ENCODE assay signal across 9 mouse cellular contexts in the genomic region with DNA sequence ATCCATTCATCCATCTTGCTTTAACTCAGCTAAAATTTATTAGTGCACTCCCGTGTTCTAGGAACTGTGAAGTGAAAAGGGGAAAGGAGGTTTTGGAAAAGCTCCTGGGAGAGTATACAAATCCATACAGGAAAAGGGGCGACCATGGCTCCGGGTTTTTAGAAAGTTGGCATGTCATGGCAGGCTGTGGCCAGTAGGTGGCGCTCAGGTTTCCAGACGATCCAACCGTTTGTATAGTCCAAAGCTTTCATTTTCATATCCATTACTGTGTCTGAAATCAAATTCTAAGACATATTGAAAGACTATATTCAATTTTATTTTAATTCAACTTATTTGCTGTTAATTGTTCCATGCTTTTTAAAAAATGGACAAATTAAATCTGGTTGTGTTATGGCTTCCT. TPM values are rescaled to one million over a fixed set of nuclear protein-coding genes. Genes with fewer than 3 reads are reported as not detected.
DNase-seq lines count a peak whose midpoint lies in the region; ATAC-seq and TF ChIP-seq lines count a peak whose summit lies in the region.
"Had no signal": no experiment of that assay in that cellular context is flagged by ENCODE, and none has a peak within 500 bp of the region (broad histone marks: within the 10 kb centered on the region; RNA-seq: fewer than 3 reads in every experiment).

No protein-coding gene starts in this region.

- no peak overlapping the region for H3K9ac ChIP-seq in hindbrain, embryonic 16.5 days (ENCODE audit: low read depth, low read length)
- H3K9ac ChIP-seq in midbrain, postnatal 0 days (replicated peaks; ENCODE audit: low read length, poor library complexity, severe bottlenecking): no peak overlapping the region
- H3K9ac ChIP-seq: limb, embryonic 13.5 days had no signal

- no peak overlapping the region for H3K4me3 ChIP-seq in heart, embryonic 10.5 days
- no peak overlapping the region for H3K4me3 ChIP-seq in hindbrain, embryonic 16.5 days (ENCODE audit: low read length)
- no peak overlapping the region for H3K4me3 ChIP-seq in left cerebral cortex, adult 2 months
- no peak overlapping the region for H3K4me3 ChIP-seq in midbrain, postnatal 0 days (ENCODE audit: low read depth, low read length)
- H3K4me3 ChIP-seq: limb, embryonic 13.5 days had no signal

- WGBS in heart, embryonic 10.5 days: 3% methylated on average over 6 of the region's 6 CpGs
- 2% methylated on average over 6 of the region's 6 CpGs for WGBS in hindbrain, embryonic 16.5 days
- 3% methylated on average over 6 of the region's 6 CpGs for WGBS in midbrain, postnatal 0 days

- no peaks in the 10 kb centered on the region for H3K36me3 ChIP-seq in heart, embryonic 10.5 days
- H3K36me3 ChIP-seq in hindbrain, embryonic 16.5 days (ENCODE audit: control insufficient read depth, insufficient read depth, low read length): no peaks in the 10 kb centered on the region
- no peaks in the 10 kb centered on the region for H3K36me3 ChIP-seq in midbrain, postnatal 0 days (ENCODE audit: insufficient read depth, low read length)
- H3K36me3 ChIP-seq: limb, embryonic 13.5 days had no signal

- H3K4me2 ChIP-seq in hindbrain, embryonic 16.5 days (ENCODE audit: low read length): no peak overlapping the region
- H3K4me2 ChIP-seq in midbrain, postnatal 0 days (ENCODE audit: low read depth, low read length, poor library complexity, severe bottlenecking): no peak overlapping the region
- H3K4me2 ChIP-seq: limb, embryonic 13.5 days had no signal

- ATAC-seq in hindbrain, embryonic 16.5 days: 0 out of 2 replicates have a peak, but pooled peaks have one; percentile 31
- no peak for ATAC-seq in midbrain, postnatal 0 days (ENCODE audit: low FRiP score)

- H3K9me3 ChIP-seq in heart, embryonic 10.5 days: no peaks in the 10 kb centered on the region
- no peaks in the 10 kb centered on the region for H3K9me3 ChIP-seq in hindbrain, embryonic 16.5 days (ENCODE audit: control insufficient read depth, low read length)
- no peaks in the 10 kb centered on the region for H3K9me3 ChIP-seq in midbrain, postnatal 0 days (ENCODE audit: low read length)
- H3K9me3 ChIP-seq: limb, embryonic 13.5 days had no signal

- peak; percentile 97 for TF ChIP-seq CTCF in left cerebral cortex, adult 2 months (IDR thresholded peaks at IDR 0.05)
- peak; percentile 92 for TF ChIP-seq CTCF in midbrain, postnatal 0 days (IDR thresholded peaks at IDR 0.05)

- peak overlapping the region; percentile 87; the same call in 1 of the 2 replicates for H3K27ac ChIP-seq in heart, embryonic 10.5 days
- no peak overlapping the region for H3K27ac ChIP-seq in hindbrain, embryonic 16.5 days (ENCODE audit: low read depth, low read length)
- no peak overlapping the region for H3K27ac ChIP-seq in left cerebral cortex, adult 2 months
- no peak overlapping the region for H3K27ac ChIP-seq in midbrain, postnatal 0 days (ENCODE audit: low read depth, low read length)
- H3K27ac ChIP-seq: limb, embryonic 13.5 days had no signal

- H3K4me1 ChIP-seq in heart, embryonic 10.5 days: peaks cover 59% of the 10 kb centered on the region
- H3K4me1 ChIP-seq in hindbrain, embryonic 16.5 days (ENCODE audit: control insufficient read depth, insufficient read depth, low read depth, low read length): peaks cover 9% of the 10 kb centered on the region
- no peaks in the 10 kb centered on the region for H3K4me1 ChIP-seq in midbrain, postnatal 0 days (ENCODE audit: insufficient read depth, low read length)

- DNase-seq in heart, embryonic 10.5 days (ENCODE audit: low spot score): no peak
- DNase-seq in heart, postnatal 25 days (ENCODE audit: low spot score): no peak
- DNase-seq in adrenal gland, postnatal 10 days: peak; percentile 81
- peak; percentile 62 for DNase-seq in embryo, embryonic 9.5 days (ENCODE audit: extremely low spot score)
- DNase-seq in left cerebral cortex, adult 2 months (ENCODE audit: extremely low spot score in 1 of 2, low spot score in 2 of 2): peak; percentile 71 to 81
- DNase-seq in midbrain, postnatal 0 days (ENCODE audit: low spot score): peak; percentile 76
- DNase-seq in spleen, postnatal 4 days (ENCODE audit: low spot score in 2 of 2): peak; percentile 62 to 88

- intact Hi-C loops in heart, postnatal 25 days (cut with DNase I): loop anchor here (1.0 to 5.0 kb wide), 3 partner anchors 173 to 378 kb away; no protein-coding TSS in a partner anchor
- intact Hi-C loops in left cerebral cortex, adult 2 months (cut with DNase I): loop anchor here (1.0 to 5.0 kb wide), 2 partner anchors 33 to 227 kb away; no protein-coding TSS in a partner anchor

- no peaks in the 10 kb centered on the region for H3K27me3 ChIP-seq in heart, embryonic 10.5 days (ENCODE audit: insufficient read depth, poor library complexity, severe bottlenecking)
- 0 out of 2 replicates have a peak, but pooled peaks cover 3% of the 10 kb centered on the region for H3K27me3 ChIP-seq in hindbrain, embryonic 16.5 days (replicated peaks; ENCODE audit: control insufficient read depth, insufficient read depth, low read length)
- peaks cover 13% of the 10 kb centered on the region; the same call in 1 of the 2 replicates for H3K27me3 ChIP-seq in midbrain, postnatal 0 days (ENCODE audit: insufficient read depth, low read length)

RNA-seq across cellular contexts. Expression of gene E2f8, which starts 12.8 kb away (rescaled TPM):
- polyA plus RNA-seq in heart, embryonic 10.5 days (2016; fragmentation: Nextera tagmentation; extraction: Ambion mirVana): 21.9 and 25.4 TPM in 2 replicates
- under 1 TPM; 0.75 to 0.87 TPM for total RNA-seq in heart, postnatal 25 days (2021)
- 10 to 100 TPM in 1 of 2 experiments, 1 to 10 TPM in 1; 8.4 to 10.1 TPM for total RNA-seq in adrenal gland, postnatal 10 days (2021)
- 2.5 and 3.7 TPM in 2 replicates for polyA plus RNA-seq in hindbrain, embryonic 16.5 days (2015; fragmentation: Nextera tagmentation; extraction: Ambion mirVana)
- total RNA-seq in left cerebral cortex, adult 2 months (2021): under 1 TPM; 0.09 to 0.23 TPM
- 1.0 and 1.8 TPM in 2 replicates for total RNA-seq in midbrain, postnatal 0 days (2014; rRNA removed)
- 0.53 and 0.70 TPM in 2 replicates for polyA plus RNA-seq in midbrain, postnatal 0 days (2015; fragmentation: Nextera tagmentation; extraction: Ambion mirVana)

RNA-seq across cellular contexts. Expression of gene Nav2, which starts 14.4 kb away (rescaled TPM):
- 23.3 and 27.7 TPM in 2 replicates for polyA plus RNA-seq in heart, embryonic 10.5 days (2016; fragmentation: Nextera tagmentation; extraction: Ambion mirVana)
- total RNA-seq in heart, postnatal 25 days (2021): 10 to 100 TPM; 53.0 to 60.1 TPM
- 10 to 100 TPM; 12.2 to 25.6 TPM for total RNA-seq in adrenal gland, postnatal 10 days (2021)
- 23.0 and 27.9 TPM in 2 replicates for polyA plus RNA-seq in hindbrain, embryonic 16.5 days (2015; fragmentation: Nextera tagmentation; extraction: Ambion mirVana)
- 100 to 1,000 TPM; 102 to 119 TPM for total RNA-seq in left cerebral cortex, adult 2 months (2021)
- 53.8 and 67.5 TPM in 2 replicates for total RNA-seq in midbrain, postnatal 0 days (2014; rRNA removed)
- 12.4 and 18.3 TPM in 2 replicates for polyA plus RNA-seq in midbrain, postnatal 0 days (2015; fragmentation: Nextera tagmentation; extraction: Ambion mirVana)

RNA-seq across cellular contexts. Expression of gene Csrp3, which starts 46.3 kb away (rescaled TPM):
- polyA plus RNA-seq in heart, embryonic 10.5 days (2016; fragmentation: Nextera tagmentation; extraction: Ambion mirVana): 905 and 1,263 TPM in 2 replicates
- 1,000 to 10,000 TPM; 2,113 to 2,237 TPM for total RNA-seq in heart, postnatal 25 days (2021)
- 10 to 100 TPM in 1 of 2 experiments, 1 to 10 TPM in 1; 7.1 to 11.7 TPM for total RNA-seq in adrenal gland, postnatal 10 days (2021)
- 0.24 and 7.3 TPM in 2 replicates for polyA plus RNA-seq in hindbrain, embryonic 16.5 days (2015; fragmentation: Nextera tagmentation; extraction: Ambion mirVana)
- total RNA-seq in left cerebral cortex, adult 2 months (2021): not detected
- 0.42 TPM in 1 of 2 replicates, not detected in the other for total RNA-seq in midbrain, postnatal 0 days (2014; rRNA removed)
- polyA plus RNA-seq in midbrain, postnatal 0 days (2015; fragmentation: Nextera tagmentation; extraction: Ambion mirVana): 0.20 and 0.23 TPM in 2 replicates

Comparison
In these comparisons a context has a peak if more than half of its experiments do, and no peak if none do; other contexts are left out.
1. DNase-seq: peak in adrenal gland, postnatal 10 days (single experiment), embryo, embryonic 9.5 days (single experiment), left cerebral cortex, adult 2 months (2 of 2), midbrain, postnatal 0 days (single experiment) and spleen, postnatal 4 days (2 of 2); none in heart, embryonic 10.5 days (single experiment) and heart, postnatal 25 days (single experiment).
2. RNA of gene Csrp3, which starts 46.3 kb away (total RNA-seq): 2,113 to 2,237 TPM in heart, postnatal 25 days; 7.1 to 11.7 TPM in adrenal gland, postnatal 10 days, not detected in left cerebral cortex, adult 2 months and 0.42 TPM in midbrain, postnatal 0 days; every median in the first group is over 100 times any median in the second.